Mouse (Mus musculus) embryonic fibroblast, embryonic 13.5 days (primary cell): Measurements from ENCODE around the gene 1810049J17Rik. TPM values are rescaled to one million over a fixed set of nuclear protein-coding genes. Genes with fewer than 3 reads are reported as not detected.

ENCODE experiments used
- H3K27ac ChIP-seq: 2 replicates; pipeline ENCODE4 v1.5.1; 2012; ENCODE audit warnings: low read length, control low read depth, inconsistent platforms; ENCODE audit not compliant: insufficient read depth
- H3K4me1 ChIP-seq: 2 replicates; pipeline ENCODE4 v1.6.1; 2011; ENCODE audit warnings: low read length; ENCODE audit not compliant: control insufficient read depth, insufficient read depth
- H3K4me3 ChIP-seq: 2 replicates; pipeline ENCODE4 v1.5.1; 2011; ENCODE audit warnings: mild to moderate bottlenecking, control low read depth, low read length; ENCODE audit not compliant: insufficient read depth
- CTCF ChIP-seq: IDR thresholded peaks from 2 replicates; pipeline ENCODE4 v1.5.1; 2011; ENCODE audit warnings: mild to moderate bottlenecking, control low read depth, low read length, moderate library complexity, borderline replicate concordance; ENCODE audit not compliant: insufficient read depth
- POLR2A ChIP-seq: IDR thresholded peaks from 2 replicates; pipeline ENCODE4 v1.6.1; 2011; ENCODE audit warnings: low read depth, mild to moderate bottlenecking, control low read depth, low read length, moderate library complexity
- polyA plus RNA-seq: library from polyadenylated mRNA; stranded (reverse); fragments of >200 nt; gene quantifications from 2 replicates; pipeline ENCODE4 v1.2.4, GENCODE M21; 2011; ENCODE audit warnings: low read depth; ENCODE audit not compliant: missing spikeins, insufficient read length

1810049J17Rik gene
- polyA plus RNA-seq, 1 experiment: 2.0 TPM

- no peak for TF ChIP-seq POLR2A
- no peak for TF ChIP-seq CTCF
- H3K4me3 ChIP-seq: no peak overlapping the region
- H3K27ac ChIP-seq: no peak overlapping the region
- no peaks in the 10 kb centered on the region for H3K4me1 ChIP-seq
These were observed 8.4 kb downstream of the 1810049J17Rik start for GRCm38 (mm10) chr15:12313255-12313654.

GRCm38 (mm10) chr15:12311465-12311864, 10.2 kb downstream of the 1810049J17Rik start:
- no peak overlapping the region for H3K27ac ChIP-seq
- H3K4me3 ChIP-seq: no peak overlapping the region
- H3K4me1 ChIP-seq: peaks cover 2% of the 10 kb centered on the region; the same call in 1 of the 2 replicates
- no peak for TF ChIP-seq CTCF
- TF ChIP-seq POLR2A: no peak

- Histone ChIP-seq H3K4me1 (peaks cover 5% of the 10 kb centered on the region; the same call in 1 of the 2 replicates), H3K4me3 (no peak overlapping the region), H3K27ac (no peak overlapping the region)
- TF ChIP-seq POLR2A: no peak
These were observed 11.0 kb downstream of the 1810049J17Rik start for GRCm38 (mm10) chr15:12310676-12311075.

GRCm38 (mm10) chr15:12308539-12308938, 13.2 kb downstream of the 1810049J17Rik start:
- Histone ChIP-seq H3K4me1 (peaks cover 5% of the 10 kb centered on the region; the same call in 1 of the 2 replicates), H3K4me3 (no peak overlapping the region)
- TF ChIP-seq POLR2A (no peak), CTCF (no peak)

GRCm38 (mm10) chr15:12307114-12307513, 14.6 kb downstream of the 1810049J17Rik start:
- TF ChIP-seq CTCF: no peak
- TF ChIP-seq POLR2A: no peak
- peaks cover 5% of the 10 kb centered on the region; the same call in 1 of the 2 replicates for H3K4me1 ChIP-seq
- H3K4me3 ChIP-seq: no peak overlapping the region
- no peak overlapping the region for H3K27ac ChIP-seq

More at GRCm38 (mm10) chr15:12308539-12308938, 13.2 kb downstream of the 1810049J17Rik start:
- H3K27ac ChIP-seq: no peak overlapping the region

GRCm38 (mm10) chr15:12306188-12307071, 15.3 kb downstream of the 1810049J17Rik start:
- TF ChIP-seq POLR2A (no peak), CTCF (no peak)
- H3K4me3 ChIP-seq: no peak overlapping the region

GRCm38 (mm10) chr15:12301771-12302170, 19.9 kb downstream of the 1810049J17Rik start:
- no peak overlapping the region for H3K4me3 ChIP-seq
- TF ChIP-seq POLR2A: no peak
- TF ChIP-seq CTCF: no peak

More at GRCm38 (mm10) chr15:12306188-12307071, 15.3 kb downstream of the 1810049J17Rik start:
- H3K27ac ChIP-seq: no peak overlapping the region
- peaks cover 5% of the 10 kb centered on the region; the same call in 1 of the 2 replicates for H3K4me1 ChIP-seq

GRCm38 (mm10) chr15:12298231-12298737, 23.4 kb downstream of the 1810049J17Rik start:
- Histone ChIP-seq H3K27ac (no peak overlapping the region), H3K4me3 (no peak overlapping the region), H3K4me1 (no peaks in the 10 kb centered on the region)
- no peak for TF ChIP-seq CTCF
- TF ChIP-seq POLR2A: no peak

More at GRCm38 (mm10) chr15:12301771-12302170, 19.9 kb downstream of the 1810049J17Rik start:
- peaks cover 5% of the 10 kb centered on the region; the same call in 1 of the 2 replicates for H3K4me1 ChIP-seq
- no peak overlapping the region for H3K27ac ChIP-seq

- no peak overlapping the region for H3K4me3 ChIP-seq
- no peak for TF ChIP-seq POLR2A
- TF ChIP-seq CTCF: no peak
- no peak overlapping the region for H3K27ac ChIP-seq
- H3K4me1 ChIP-seq: no peaks in the 10 kb centered on the region
These were observed 25.5 kb downstream of the 1810049J17Rik start for GRCm38 (mm10) chr15:12296228-12296627.

GRCm38 (mm10) chr15:12291757-12292156, 29.9 kb downstream of the 1810049J17Rik start:
- no peaks in the 10 kb centered on the region for H3K4me1 ChIP-seq
- no peak overlapping the region for H3K4me3 ChIP-seq
- TF ChIP-seq CTCF (no peak), POLR2A (no peak)

More at GRCm38 (mm10) chr15:12291757-12292156, 29.9 kb downstream of the 1810049J17Rik start:
- no peak overlapping the region for H3K27ac ChIP-seq
